Mouse (Mus musculus) NIH3T3 (cell line): ENCODE data around the gene Zfp618.

ENCODE experiments used
- DNase-seq: peaks from one replicate; pipeline ENCODE4 v3.0.0-alpha.2; 2012; ENCODE audit warnings: low read depth

Zfp618 gene

DNA sequence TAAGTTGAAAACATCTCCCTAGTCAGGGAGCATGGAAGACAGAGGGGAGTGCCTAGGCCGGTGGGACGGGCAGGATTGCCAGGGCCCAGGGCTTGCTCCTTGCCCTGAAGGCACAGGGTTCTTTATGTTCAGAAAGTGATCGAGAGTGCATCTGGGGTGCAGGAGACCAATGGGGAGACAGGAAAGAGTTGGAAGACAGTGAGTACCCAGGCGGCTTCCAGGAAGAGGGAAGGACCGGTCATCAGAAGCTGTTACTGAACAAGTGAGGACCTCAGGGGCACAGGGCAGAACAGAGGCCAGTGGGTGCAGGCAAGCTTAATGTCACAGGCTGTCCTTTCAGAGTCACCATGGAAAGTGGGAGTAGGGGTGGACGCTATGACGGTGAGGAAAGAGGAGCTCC, 192.8 kb downstream of the Zfp618 start:
- DNase-seq: no peak

DNA sequence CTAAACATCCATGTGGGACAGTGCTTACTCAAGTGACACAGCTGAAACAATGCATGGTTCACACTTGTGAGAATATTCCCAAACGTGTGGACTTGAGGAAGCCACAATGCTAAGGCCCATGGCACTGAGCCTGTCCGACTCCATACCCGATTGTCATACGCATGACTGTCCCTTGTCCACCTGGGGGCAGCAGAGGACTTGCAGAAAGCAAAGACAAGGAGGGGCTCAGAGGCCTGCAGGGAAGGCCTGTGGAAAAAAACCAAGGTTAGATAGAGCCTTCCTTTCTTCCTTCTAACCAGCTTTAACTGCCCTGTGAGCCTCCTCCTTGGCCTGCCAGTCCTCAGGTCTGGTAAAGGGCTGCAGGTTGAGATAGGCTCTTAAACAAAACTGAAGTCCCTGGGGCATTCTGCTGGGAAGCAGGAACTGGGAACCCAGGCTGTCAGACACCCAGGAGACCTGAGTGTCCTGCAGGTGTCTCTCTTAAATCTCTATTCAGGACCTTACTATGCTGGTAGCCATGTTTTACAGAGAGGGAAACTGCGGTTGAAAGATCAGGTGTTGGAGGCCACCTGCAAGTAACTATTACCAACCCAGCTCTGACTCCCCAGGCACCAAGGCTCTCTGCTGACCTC, 193.7 kb downstream of the Zfp618 start:
- peak; percentile 93 for DNase-seq

DNA sequence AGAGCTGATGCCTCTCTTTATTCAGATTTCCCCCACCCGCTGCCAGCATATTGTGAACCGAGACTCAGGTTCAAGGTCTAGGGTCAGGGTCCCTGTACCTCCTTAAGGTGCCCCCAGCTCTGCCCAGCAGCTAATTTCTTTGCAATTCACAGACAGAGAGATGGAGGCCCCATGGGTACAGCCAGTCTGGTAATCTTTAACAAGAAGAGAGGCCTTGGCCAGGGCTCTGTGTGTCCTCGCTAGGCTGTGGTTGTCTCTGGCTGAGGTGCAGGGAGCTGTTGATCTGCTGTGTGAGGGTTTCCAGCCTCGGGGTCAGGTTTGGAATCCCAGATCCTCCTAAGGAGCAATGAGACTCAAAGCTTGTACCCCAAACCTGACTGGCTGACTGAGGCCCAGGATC, 200.3 kb downstream of the Zfp618 start:
- DNase-seq: no peak

DNA sequence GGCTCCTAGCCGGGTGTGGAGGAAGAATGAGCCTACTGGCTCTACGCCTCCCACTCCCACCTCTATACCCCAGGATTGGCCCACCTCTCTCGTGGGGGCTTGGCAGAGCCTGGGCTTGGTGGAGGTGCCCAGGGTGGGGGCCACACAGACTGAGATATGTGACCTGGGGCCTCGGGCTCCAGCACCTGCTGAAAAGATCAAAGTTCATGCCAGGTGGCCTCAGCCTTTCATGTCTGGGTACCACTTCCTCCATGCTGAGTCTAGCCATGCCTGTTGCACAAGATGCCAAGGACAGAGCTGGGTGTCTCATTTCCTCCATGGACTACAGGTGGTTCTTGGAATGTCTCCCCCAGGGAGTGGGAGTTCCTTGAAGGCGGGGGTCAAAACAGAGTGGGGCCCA, 200.9 kb downstream of the Zfp618 start:
- no peak for DNase-seq

DNA sequence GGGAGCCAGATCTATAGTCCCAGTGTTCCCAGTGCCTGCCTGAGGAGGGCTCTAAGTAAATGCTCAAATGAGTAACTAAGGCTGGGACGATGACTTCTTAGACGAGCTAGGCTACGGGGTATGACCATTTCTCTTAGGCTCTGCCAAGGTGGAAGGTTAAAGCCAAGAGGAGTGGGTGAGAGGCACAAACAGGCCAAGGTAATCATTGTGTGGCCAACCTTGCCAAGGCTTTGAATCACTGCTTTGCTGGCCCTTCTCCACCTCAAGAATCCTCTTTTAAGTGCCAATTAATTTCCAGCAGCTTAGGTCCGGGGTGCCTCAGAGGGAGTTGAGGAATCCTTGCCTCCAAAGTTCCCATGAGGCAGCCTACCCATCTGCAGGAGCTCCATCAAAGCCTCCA, 204.7 kb downstream of the Zfp618 start:
- DNase-seq: no peak

DNA sequence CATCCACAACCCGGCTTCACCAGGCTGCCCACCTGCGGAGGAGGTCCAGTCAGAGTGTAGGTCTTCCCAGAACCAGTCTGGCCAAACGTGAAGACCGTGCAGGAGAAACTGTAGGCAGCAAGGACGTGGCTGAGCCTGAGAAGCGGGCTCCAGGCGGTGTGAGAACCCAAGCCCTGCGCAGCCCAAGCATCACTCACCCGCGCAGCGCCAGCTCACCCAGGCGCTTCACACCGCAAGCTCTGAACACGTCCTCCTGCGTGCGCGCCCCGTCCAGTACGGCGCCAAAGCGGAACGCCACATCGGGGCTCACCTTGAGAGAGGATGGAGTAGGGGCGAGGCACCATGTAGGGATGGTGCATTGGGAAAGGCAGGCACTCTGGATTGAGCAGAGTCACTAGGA, 205.7 kb downstream of the Zfp618 start:
- DNase-seq: no peak

DNA sequence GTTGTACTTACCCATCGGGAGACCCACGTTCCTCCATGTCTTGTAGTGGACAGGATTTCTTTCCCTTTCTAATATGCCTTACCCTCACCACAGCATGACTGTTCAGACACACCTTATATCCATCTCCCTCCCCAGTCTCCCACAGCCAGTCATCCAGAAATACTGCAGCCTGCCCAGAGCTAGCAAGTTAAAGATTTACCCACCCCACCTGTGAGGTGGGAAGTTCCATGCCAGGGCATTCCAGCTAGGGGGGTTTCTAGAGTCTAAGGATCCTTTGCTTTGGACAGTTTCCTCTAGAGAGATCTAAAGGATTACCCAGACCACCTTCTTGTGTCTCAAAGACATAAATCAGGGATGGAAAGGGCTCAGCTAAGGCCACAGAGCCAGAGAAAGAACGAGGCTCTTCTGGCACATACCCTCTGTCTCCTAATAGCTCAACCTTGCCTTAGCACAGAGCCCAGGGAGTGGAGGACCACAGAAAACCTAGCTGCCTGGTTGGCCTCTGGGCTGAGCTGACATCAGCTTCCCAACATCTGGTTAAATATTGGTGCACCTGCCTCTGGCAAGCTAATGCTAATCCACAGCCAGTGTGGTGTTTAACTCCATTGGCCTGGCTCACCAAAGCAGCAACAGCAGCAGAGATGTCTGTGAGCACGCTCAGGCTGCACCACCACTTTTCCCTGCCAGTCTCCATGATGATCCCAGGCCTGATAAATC, 206.8 kb downstream of the Zfp618 start, which contains the start of gene Kif12:
Kif12 (minus strand) TSS at position 163 of the 717 bp plus-strand sequence.
- DNase-seq: no peak

DNA sequence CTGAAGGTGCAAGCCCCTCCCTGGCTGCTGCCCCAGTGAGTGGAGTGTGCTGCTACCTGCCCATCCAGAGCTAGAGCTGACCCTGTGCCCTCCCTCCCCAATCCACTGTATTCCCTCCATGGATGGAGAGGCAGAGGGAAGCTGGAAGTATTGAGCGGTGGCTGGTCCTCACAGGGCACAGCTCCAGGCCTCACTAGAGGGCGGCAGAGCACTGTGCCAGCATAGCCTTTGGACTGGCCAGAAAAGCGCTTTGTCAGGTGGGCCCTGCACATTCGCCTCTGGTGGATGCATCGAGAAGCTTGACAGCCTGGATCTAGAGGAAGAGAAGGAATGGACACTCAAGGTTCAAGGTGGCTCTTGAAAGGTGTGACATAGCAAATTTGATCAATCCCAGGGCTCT, 216.2 kb downstream of the Zfp618 start:
- peak; percentile 83 for DNase-seq

DNA sequence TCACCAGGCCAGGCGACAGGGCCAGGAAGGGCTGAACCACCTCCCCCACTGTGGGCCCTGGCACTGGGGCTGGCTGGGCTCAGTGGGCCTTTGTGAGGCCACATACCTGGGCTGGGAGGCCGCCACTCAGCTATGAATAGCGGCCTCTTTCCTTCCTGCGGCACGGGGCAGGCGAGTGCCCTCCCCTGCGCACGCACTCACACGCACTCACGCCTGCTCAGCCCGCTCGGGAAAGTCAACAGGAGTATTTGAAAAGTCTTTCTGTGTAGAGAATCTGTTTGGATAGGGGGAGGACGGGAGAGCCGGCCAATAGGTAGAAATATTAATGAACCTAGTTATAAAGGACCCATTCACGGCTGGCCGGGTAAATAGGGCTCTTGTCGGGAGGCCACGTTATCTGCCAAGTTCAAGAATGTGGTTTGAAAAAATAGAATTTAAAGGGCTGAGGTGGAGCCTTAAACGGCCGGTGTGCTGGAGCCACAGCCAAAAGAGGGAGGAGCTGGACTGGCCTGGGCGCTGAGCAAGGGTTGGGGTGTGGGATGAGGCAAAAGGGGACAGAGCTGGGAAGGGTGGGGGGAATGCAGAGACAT, 221.0 kb downstream of the Zfp618 start:
- DNase-seq: no peak
